Mouse (Mus musculus): ENCODE data around the gene Xpr1. TPM values are rescaled to one million over a fixed set of nuclear protein-coding genes. Genes with fewer than 3 reads are reported as not detected.

The Xpr1 gene
- total RNA-seq, 2 experiments from 2014 or later, result 120 to 124 TPM

DNA sequence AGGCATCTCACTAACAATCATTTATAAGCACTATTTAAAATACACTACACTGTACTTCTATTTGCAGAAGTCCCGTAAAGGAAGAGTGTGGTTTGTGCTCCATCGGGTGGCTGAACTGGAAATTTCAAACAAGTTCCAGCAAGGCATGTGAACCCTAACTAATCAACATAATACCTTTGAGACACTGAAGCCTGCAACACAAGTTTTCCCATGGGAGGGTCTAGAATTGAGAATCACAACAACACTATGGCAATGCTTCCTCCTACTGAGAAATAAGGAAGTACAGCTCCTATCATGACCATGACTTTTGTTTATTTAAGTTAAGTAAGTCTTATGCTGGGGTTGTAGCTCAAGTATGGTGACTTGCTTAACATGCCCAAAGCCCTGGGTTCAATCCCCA, 4.5 kb downstream of the Xpr1 start:
- DNase-seq (ENCODE audit: extremely low spot score in 1 of 2, low spot score in 2 of 2), result no peak
- intact Hi-C loops (cut with DNase I), result no loop called here

DNA sequence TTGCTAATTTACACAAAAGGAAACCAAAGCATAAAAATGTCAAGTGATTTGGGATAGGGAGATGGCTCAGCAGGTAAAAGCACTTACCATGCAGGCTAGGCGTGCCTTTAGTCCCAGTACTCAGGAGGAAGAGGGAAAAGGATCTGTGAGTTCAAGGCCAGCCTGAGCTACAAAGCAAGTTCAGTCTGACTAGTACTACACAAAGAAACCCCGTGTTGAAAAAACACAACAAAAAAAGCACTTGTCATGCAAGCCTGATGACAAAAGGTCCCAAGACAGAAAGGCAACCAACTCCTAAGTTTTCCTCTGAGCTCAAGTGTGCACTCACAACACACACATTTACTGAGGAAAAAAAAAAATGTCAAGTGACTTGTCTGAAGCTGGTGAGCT, 8.6 kb downstream of the Xpr1 start:
- intact Hi-C loops (cut with DNase I), result no loop called here
- no peak for DNase-seq (ENCODE audit: extremely low spot score in 1 of 2, low spot score in 2 of 2)

DNA sequence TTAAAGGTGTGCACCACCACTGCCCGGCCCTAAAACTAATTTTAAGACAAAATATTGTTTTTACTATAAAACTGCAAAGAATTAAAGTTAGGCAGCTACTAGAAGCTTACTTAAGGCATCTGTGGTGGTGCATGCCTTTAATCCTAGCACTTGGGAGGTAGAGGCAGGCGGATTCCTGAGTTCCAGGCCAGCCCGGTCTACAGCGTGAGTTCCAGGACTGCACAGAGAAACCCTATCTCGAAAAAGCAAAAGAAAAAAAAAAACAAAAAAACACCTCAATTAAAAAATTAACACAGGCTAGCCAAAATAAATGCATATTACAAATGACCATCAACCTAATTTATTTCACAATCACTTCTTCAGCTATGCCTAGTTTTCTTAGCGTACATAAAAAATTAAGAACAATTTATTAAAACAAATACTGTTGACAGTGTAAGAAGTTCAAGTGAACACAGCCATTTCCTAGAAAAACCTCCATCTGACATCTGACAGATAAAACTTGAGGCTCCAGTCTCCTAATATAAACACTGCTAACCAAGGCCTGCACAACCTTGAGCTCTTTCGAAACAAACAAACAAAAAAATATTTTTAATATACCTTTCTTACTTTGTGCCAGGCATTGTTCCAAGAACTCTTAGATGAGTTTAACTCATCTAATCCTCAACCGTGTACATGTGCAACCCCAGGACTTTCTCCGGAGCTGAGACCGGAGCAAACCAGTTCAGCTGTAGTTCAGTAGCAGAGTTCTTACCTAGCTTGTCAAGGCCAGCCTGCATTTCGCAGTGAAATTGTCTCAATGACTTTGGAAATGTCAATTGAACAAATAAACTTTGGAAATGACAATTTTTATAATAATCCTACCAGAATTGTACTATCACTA, 9.3 kb downstream of the Xpr1 start:
- intact Hi-C loops (cut with DNase I), result no loop called here
- DNase-seq (ENCODE audit: extremely low spot score in 1 of 2, low spot score in 2 of 2), result no peak

DNA sequence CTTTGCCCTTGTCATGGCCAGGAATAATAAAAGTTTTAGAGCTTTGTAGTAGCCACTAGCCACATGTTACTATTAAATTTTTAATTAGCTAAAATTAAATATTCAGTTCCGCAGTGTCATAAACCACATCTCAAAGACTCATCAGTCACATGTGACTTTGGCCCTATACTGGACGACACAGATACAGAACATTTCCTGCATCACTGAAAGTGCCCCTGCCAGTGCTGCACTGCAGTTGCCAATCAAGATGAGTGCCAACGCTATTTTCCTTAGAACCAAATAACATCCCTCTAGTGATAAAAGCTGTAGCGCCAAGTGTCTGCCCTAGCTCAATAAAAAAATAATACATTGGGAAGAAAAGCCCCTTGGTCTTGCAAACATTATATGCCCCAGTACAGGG, 17.2 kb downstream of the Xpr1 start:
- intact Hi-C loops (cut with DNase I), result no loop called here

DNA sequence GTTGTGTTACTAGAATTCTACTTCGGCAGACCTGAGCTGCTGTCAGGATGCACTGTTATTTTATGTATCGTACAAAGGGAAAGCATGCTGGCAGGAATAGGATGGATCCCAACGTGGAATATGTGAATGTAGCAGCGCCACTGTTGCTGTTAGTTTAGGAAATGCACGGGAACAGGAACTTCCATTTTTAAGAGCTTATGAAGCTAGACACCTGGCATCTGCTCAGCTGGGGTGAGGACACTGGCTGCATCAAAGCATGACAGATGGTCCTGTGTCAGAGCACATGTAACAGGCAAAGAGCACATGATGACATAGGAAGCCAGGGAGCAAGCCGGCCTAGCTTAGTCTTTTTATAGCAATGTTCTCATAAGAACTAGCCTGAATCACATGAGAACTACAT, 22.4 kb downstream of the Xpr1 start:
- intact Hi-C loops (cut with DNase I), result no loop called here
- DNase-seq (ENCODE audit: extremely low spot score in 1 of 2, low spot score in 2 of 2), result no peak

More for the DNA sequence above, 17.2 kb downstream of the Xpr1 start:
- DNase-seq (ENCODE audit: extremely low spot score in 1 of 2, low spot score in 2 of 2), result no peak

DNA sequence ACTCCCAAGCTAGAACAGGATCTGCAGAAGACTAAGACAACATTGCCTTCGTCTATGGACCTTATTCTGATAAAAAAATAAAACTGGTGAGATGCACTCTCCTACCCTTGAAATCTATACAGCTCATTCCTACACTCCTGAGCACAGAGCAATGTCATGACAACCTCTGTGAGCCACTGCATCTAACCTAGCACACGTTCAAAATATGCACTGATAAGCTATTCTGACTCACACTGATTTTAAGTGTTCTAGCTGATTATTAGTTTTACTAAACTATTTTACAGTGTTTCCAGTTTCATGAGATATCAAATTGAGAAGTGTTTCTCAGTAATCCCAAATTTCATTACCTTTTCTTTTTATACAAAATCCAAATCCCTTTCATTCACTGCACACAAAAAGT, 23.2 kb downstream of the Xpr1 start:
- intact Hi-C loops (cut with DNase I), result no loop called here

DNA sequence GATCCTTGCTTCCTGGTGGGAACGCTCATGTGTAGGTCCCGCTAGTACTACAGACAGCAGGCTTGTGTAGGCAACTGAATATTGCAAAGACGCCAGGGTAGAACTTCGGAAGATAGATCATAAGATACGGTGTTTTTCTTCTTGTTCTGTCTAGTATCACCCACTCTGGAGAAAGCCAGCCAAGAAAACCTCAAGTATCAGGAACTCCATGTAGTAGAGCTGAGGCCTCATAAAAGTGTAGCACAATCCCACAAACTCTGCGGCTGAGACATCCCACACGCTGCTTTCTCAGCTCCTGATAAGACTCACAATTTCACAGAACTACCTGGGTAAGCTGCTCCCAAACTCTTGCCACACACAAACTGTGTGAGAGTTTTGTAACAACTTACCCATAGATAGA, 24.4 kb downstream of the Xpr1 start:
- DNase-seq (ENCODE audit: extremely low spot score in 1 of 2, low spot score in 2 of 2), result no peak
- intact Hi-C loops (cut with DNase I), result no loop called here

More for the DNA sequence above, 23.2 kb downstream of the Xpr1 start:
- no peak for DNase-seq (ENCODE audit: extremely low spot score in 1 of 2, low spot score in 2 of 2)

DNA sequence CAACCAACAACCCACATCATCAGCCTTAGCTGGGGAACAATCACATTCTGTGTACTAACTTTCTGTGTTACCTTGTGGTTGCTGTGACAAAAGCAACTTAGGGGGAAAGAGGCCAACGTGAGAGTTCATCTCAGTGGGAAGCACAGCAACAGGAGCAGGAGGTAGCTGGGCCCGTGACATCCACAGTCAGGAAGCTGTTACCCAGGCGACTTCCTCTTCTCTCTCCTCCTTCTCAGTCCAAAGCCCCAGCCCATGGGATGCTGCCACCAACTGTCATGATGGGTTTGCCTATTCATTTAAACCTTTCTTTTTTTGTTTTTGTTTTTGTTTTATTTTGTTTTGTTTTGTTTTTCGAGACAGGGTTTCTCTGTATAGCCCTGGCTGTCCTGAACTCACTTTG, 25.7 kb downstream of the Xpr1 start:
- DNase-seq (ENCODE audit: extremely low spot score in 1 of 2, low spot score in 2 of 2), result no peak
- intact Hi-C loops (cut with DNase I), result no loop called here

DNA sequence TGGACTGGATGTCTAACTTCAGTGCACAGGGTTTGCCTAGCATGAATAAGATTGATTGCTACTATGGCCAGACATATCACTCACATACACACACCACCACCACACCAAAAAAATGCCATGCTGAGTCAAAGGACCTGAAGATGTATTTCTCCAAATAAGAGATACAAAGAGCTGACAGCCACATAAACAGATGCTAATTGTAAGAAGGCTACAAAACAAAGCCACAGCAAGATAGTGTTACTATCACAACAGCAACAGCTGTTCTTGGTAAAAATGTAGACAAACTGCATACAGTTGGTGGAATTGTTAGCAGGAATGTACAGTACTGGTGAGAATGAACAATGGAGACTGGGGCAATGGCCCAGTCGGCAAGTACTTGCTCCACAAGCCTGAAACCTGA, 28.8 kb downstream of the Xpr1 start:
- intact Hi-C loops (cut with DNase I), result no loop called here
- DNase-seq (ENCODE audit: extremely low spot score in 1 of 2, low spot score in 2 of 2), result no peak

DNA sequence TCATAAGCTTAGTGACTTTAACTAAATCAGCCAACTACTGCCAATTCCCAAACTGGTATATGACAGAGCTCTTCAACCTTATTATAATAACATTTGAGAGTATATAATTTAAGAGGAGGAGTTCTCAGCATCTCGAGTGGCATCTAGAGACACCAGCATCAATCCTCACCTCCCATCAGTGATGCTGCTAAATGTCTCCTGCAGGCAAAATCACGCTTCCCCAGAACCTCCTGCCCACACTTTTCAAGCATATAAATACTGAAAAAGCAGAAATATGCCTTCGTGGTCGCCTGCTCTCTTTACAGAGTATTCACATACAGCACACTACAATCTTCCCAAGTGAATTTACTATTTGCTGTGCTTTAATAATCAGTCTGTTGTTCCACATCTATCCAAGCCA, 30.7 kb downstream of the Xpr1 start:
- intact Hi-C loops (cut with DNase I), result no loop called here
- DNase-seq (ENCODE audit: extremely low spot score in 1 of 2, low spot score in 2 of 2), result no peak

DNA sequence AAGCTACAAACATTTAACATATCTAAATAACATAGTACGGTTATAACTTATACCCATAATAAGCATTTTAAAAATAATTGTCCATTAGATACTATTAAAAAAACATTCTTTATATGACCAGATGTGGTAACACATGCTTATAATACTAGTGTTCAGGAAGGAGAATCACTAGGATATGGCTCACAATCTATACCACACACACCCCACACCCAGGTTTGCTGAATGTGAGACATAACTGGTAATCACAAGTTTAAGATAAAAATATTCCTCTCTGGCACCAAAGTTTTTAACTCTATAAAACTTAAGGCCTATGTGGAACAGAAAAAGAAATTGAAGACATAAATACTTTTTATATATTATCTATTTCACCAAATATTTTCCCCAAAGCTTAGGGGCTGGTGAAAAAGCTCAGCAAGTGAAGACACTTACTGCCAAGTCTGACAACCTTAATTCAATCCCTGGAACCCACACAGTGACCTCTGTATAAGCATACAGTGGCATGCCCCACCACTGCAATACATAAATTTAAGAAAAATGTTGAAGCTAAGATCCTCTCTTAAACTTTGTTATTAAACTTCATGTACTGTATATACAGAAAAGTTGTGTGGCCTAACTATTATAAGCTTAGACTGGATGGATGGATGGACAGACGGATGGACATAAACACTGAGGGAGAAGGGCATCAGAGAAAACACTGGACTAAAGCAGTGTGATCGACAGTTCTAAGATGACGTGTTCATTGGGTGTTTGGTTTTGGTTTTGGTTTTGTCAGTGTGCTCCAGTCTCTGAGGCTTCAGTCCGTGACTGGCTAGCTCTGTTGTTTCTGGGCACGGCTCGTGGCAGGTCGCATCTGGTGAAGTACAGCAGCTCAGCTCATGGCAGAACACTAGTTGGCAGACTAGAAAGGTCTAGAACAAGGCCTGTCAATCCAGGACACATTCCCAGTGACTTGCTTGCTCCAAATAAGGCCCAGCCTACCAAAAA, 33.6 kb downstream of the Xpr1 start:
- intact Hi-C loops (cut with DNase I), result no loop called here
- DNase-seq (ENCODE audit: extremely low spot score in 1 of 2, low spot score in 2 of 2), result no peak

DNA sequence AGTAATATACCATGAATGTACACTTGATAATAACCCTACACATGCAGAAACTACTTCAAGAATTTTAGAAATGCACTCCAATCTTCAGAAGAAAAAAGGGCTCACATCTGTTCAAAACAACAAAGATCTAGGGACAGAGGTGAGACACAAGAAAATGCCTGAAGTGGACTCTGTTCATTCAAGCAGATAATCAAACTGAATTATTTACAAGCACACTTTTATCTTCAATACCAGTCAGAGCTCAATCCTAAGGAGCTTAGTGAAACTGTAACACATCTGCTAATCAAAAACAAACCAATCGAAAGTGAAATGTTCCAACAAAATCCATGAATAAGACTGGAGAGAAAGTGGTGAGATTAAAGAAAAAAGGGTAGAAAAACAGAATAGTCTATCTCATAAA, 35.3 kb downstream of the Xpr1 start:
- no peak for DNase-seq (ENCODE audit: extremely low spot score in 1 of 2, low spot score in 2 of 2)

DNA sequence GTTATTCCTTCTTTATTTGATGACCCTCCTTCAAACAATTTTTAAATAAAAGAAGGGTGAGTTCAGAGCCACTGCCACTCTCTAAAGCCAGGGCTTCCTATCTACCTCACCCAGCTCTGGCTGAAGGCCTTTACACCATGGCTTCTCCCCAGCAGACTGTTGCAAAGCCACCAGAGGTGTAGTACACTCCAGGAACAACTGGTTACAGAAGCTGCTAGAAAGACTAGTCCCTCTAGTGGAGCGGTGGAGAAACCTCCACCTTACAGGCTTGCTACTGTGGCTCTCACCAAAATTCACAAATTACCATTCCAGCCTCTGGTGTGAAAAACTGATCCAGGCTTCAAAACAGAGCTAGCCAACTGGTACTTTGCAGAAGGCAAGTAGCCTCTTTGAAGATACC, 37.9 kb downstream of the Xpr1 start:
- intact Hi-C loops (cut with DNase I), result no loop called here
- DNase-seq (ENCODE audit: extremely low spot score in 1 of 2, low spot score in 2 of 2), result no peak

More for the DNA sequence above, 35.3 kb downstream of the Xpr1 start:
- intact Hi-C loops (cut with DNase I), result no loop called here

DNA sequence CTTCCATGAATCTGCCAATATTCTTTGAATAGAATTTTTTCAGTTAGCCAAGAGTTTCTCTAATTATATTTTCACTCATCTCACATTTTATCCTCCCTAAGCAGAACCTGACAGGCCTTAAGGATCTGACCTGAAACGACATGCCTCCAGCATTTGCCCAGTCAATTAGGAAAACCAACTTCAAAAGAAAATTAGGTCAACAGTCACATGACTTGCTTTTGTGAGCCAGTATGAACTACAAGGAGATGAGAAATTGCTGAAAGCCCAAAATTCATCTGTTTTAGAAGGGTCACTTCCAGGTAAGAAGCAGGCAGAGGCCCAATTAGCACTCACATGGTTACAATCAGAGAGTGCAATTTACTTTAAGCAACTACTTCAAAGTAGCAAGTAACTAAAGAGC, 44.4 kb downstream of the Xpr1 start:
- DNase-seq (ENCODE audit: extremely low spot score in 1 of 2, low spot score in 2 of 2), result no peak
- intact Hi-C loops (cut with DNase I), result no loop called here

DNA sequence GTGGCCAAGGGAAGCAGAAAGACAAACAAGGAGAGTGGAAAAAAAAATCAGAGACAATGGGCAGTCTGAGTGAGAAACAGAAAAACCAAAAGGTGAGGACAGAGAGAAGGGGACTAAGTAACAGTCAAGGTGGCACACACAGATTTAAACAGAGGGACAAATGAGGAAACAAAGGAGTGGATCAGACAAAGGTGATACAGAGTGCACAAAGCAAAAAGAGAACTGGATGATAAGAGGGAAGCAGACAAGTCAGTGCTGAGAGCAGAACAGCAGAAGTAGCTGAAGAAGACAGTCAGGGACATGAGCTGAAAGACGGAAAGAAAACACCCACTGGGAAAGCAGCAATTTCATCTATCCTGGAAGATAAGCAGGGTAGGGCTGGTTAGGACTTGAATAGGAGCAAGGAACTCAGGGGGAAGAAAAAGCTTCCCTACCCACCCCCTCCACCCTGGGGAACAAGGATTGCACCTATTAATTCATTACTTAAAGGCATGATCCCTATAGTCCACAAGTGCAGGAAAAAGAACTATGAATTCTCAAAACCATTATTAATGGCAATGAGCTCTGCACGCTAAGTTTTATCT, 47.0 kb downstream of the Xpr1 start:
- no peak for DNase-seq (ENCODE audit: extremely low spot score in 1 of 2, low spot score in 2 of 2)
- intact Hi-C loops (cut with DNase I), result no loop called here

DNA sequence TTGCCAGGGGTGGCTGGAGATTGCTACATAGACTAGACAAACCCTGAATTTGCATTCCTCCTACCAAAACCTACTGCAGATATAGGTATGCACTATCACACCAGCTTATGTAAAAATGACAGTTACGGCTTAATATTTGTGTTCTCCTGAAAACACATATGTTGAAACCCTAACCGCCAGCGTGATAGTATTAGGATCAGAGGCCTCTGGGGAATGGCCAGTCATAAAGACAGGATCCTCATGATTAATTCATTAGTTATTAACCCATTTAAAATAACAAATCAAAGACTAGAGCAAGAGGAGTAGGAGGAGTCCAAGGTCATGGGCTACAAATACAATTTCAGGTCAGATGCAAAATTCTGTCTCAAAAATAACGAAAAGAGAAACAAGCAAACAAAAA, 50.8 kb downstream of the Xpr1 start:
- no peak for DNase-seq (ENCODE audit: extremely low spot score in 1 of 2, low spot score in 2 of 2)
- intact Hi-C loops (cut with DNase I), result no loop called here

DNA sequence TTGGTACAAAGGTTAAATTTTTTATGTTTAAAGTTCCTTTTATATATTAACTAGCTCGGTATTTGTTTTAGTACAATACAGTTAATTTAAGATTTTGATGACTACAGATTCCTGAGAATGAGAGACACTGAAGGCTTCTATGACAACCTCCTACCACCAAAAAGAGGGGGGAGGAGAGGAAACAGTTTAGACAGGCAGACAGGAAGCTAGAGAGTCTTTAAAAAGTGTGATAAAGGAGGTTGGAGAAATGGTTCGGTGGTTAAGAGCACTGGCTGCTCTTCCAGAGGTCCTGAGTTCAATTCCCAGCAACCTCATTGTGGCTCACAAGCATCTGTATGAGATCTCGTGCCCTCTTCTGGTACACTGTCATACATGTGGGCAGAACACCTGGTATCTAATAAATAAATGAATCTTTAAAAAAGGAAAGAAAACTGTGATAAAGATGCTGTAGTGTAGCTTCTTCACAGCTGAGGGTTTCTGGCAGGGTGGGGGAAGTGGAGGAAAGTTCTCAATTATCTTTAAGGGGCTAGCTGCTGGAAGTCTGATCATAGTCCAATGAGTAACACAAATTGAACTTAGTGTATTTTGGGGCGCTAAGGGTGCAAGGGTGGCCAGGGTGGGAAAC, 55.6 kb downstream of the Xpr1 start:
- intact Hi-C loops (cut with DNase I), result no loop called here
- no peak for DNase-seq (ENCODE audit: extremely low spot score in 1 of 2, low spot score in 2 of 2)

DNA sequence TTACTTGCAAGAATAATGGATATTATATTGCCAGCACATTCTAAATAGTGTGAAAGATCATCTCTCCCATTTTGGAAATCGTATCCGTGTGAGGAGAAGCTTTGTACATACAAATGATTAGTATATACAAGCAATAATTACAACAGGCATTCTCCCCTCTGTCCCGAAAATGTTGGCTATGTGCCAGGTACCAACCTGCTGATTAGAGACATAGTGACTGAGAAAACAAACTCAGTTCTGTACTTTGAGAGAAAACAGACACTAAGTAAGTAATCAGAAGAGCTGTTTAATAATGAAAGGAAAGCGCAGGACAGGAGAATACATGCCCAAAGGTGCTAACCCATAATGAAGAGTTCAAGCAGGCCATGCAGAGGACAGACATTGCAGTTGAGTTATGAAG, 64.1 kb downstream of the Xpr1 start:
- intact Hi-C loops (cut with DNase I), result no loop called here
- DNase-seq (ENCODE audit: extremely low spot score in 1 of 2, low spot score in 2 of 2), result no peak

DNA sequence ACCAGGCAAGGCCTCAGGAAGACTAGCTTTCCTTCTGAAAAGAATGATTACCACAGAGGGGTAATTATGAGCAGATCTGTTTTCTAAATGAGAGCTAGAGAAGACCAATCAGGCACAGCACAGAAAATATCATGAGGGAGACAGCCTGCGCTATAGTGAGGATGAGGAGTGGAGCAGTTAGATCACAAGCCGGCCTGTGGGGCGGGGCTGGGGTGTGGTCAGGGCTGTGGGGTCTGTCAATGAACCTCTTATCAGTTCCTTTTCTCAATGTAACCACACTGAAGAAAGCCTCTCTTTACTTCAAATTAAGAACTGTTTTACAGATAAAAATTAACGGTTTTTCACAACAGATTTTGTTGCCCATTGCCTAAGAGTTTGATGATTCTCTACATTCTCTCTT, 65.7 kb downstream of the Xpr1 start:
- intact Hi-C loops (cut with DNase I), result no loop called here
- no peak for DNase-seq (ENCODE audit: extremely low spot score in 1 of 2, low spot score in 2 of 2)

All from left cerebral cortex, postnatal 10 days (tissue).